Mouse (Mus musculus) hindbrain, embryonic 16.5 days (tissue): ENCODE results near the gene Tssk6. TPM values are rescaled to one million over a fixed set of nuclear protein-coding genes. Genes with fewer than 3 reads are reported as not detected.

ENCODE experiments used
- ATAC-seq: fragments of 200-750 bp; cut with Nextera tagmentation; 2 replicates; pipeline ENCODE4 v1.8.0; 2017; ENCODE audit warnings: moderate TSS enrichment, moderate library complexity
- H3K27ac ChIP-seq: fragments of 300-500 bp; sonication (generic); 2 replicates; pipeline ENCODE4 v1.5.1; 2014; ENCODE audit warnings: low read depth, mild to moderate bottlenecking, control low read depth, low read length, moderate library complexity
- H3K27me3 ChIP-seq: fragments of 300-500 bp; sonication (generic); replicated peaks from 2 replicates; pipeline ENCODE4 v1.6.1; 2014; ENCODE audit warnings: low read length; ENCODE audit not compliant: control insufficient read depth, insufficient read depth
- H3K36me3 ChIP-seq: fragments of 300-500 bp; sonication (generic); 2 replicates; pipeline ENCODE4 v1.6.1; 2014; ENCODE audit warnings: mild to moderate bottlenecking, low read length, moderate library complexity, mixed read lengths; ENCODE audit not compliant: control insufficient read depth, insufficient read depth
- H3K4me1 ChIP-seq: fragments of 300-500 bp; sonication (generic); 2 replicates; pipeline ENCODE4 v1.6.1; 2014; ENCODE audit warnings: low read depth, low read length; ENCODE audit not compliant: control insufficient read depth, insufficient read depth
- H3K4me2 ChIP-seq: fragments of 300-500 bp; sonication (generic); 2 replicates; pipeline ENCODE4 v1.6.1; 2014; ENCODE audit warnings: mild to moderate bottlenecking, low read length, control low read depth, moderate library complexity
- H3K4me3 ChIP-seq: fragments of 300-500 bp; sonication (generic); 2 replicates; pipeline ENCODE4 v1.5.1; 2014; ENCODE audit warnings: mild to moderate bottlenecking, low read length, control low read depth, moderate library complexity
- H3K9ac ChIP-seq: fragments of 300-500 bp; sonication (generic); 2 replicates; pipeline ENCODE4 v1.6.1; 2014; ENCODE audit warnings: low read depth, mild to moderate bottlenecking, control low read depth, low read length, moderate library complexity
- H3K9me3 ChIP-seq: fragments of 300-500 bp; sonication (generic); 2 replicates; pipeline ENCODE4 v1.6.1; 2014; ENCODE audit warnings: mild to moderate bottlenecking, low read length, moderate library complexity; ENCODE audit not compliant: control insufficient read depth
- WGBS: fragments of 180-500 bp; shearing (Covaris S2); extraction: QIAGEN DNeasy Blood & Tissue Kit; methylation state at CpG from one replicate; pipeline ENCODE4 v1.1.7; 2014; 5-methylcytosine and 5-hydroxymethylcytosine counted together
- polyA plus RNA-seq: library from polyadenylated mRNA; unstranded; fragments of >200 nt; fragmentation: Nextera tagmentation; extraction: Ambion mirVana; gene quantifications from 2 replicates; pipeline ENCODE4 v1.2.1, GENCODE M21; 2015

Tssk6 gene
- 3.5 and 3.7 TPM in 2 replicates for polyA plus RNA-seq

DNA sequence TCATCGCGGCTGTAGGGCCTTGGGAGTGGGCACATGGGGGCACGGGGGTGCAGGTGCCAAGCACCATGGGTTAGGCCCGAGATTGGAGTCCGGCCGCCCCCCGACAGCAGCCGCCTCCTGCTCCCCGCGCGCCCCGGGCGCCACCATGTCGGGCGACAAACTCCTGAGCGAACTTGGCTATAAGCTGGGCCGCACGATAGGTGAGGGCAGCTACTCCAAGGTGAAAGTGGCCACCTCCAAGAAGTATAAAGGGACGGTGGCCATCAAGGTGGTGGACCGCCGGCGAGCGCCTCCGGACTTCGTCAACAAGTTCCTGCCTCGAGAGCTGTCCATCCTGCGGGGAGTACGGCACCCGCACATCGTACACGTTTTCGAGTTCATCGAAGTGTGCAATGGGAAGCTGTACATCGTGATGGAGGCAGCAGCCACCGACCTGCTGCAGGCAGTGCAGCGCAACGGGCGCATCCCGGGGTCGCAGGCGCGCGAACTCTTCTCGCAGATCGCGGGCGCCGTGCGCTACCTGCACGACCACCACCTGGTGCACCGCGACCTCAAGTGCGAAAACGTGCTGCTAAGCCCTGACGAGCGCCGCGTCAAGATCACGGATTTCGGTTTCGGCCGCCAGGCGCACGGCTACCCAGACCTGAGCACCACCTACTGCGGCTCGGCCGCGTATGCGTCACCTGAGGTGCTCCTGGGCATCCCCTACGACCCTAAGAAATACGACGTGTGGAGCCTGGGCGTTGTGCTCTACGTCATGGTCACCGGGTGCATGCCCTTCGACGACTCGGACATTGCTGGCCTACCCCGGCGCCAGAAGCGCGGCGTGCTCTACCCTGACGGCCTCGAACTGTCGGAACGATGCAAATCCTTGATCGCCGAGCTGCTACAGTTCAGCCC lies at the start of gene Tssk6, which contains the start of the genes Ndufa13 and Yjefn3:
Gene Tssk6 (plus strand): TSS at position 22 of the 900 bp plus-strand sequence.
Gene Ndufa13 (minus strand): TSS at position 396 of the 900 bp plus-strand sequence.
Gene Yjefn3 (minus strand): TSS at position 550 of the 900 bp plus-strand sequence.
- H3K4me2 ChIP-seq: peak within 1 kb of the TSS; percentile 96
- H3K27me3 ChIP-seq: no peaks in the 10 kb centered on the region
- H3K4me1 ChIP-seq: peaks cover 43% of the 10 kb centered on the region
- peak within 1 kb of the TSS; percentile 62 for H3K4me3 ChIP-seq
- H3K36me3 ChIP-seq: no peaks in the 10 kb centered on the region
- no peaks in the 10 kb centered on the region for H3K9me3 ChIP-seq
- H3K9ac ChIP-seq: peak within 1 kb of the TSS; percentile 84
- peak within 1 kb of the TSS; percentile 89 for H3K27ac ChIP-seq
- ATAC-seq: peak; percentile 3
- 4% methylated on average over 84 of the region's 89 CpGs for WGBS

DNA sequence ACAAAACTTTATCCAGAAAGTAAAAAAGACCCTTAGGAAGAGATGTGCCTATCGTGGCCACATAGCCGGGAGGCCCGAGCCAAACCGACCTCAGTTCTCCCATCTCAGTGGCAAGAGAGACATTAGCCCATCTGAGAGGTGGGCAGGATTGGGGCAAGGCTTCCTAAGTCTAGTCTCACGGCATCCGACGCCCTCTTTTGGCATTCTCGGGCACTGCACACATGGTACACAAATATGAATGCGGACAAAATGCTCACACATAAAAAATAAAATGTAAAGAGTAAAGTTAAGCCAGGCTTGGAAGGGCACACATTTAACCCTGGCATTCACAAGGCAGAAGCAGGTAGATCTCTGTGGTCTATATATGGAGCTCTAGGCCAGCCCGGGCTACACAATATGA lies 48.1 kb upstream of the Tssk6 start:
- ATAC-seq: no peak
- 94% methylated on average over 10 of the region's 10 CpGs for WGBS
- Histone ChIP-seq H3K4me3 (no peak overlapping the region), H3K9ac (no peak overlapping the region), H3K27me3 (no peaks in the 10 kb centered on the region), H3K9me3 (no peaks in the 10 kb centered on the region), H3K4me1 (no peaks in the 10 kb centered on the region), H3K4me2 (no peak overlapping the region), H3K27ac (no peak overlapping the region), H3K36me3 (peaks cover under 1% of the 10 kb centered on the region; the same call in 1 of the 2 replicates)

DNA sequence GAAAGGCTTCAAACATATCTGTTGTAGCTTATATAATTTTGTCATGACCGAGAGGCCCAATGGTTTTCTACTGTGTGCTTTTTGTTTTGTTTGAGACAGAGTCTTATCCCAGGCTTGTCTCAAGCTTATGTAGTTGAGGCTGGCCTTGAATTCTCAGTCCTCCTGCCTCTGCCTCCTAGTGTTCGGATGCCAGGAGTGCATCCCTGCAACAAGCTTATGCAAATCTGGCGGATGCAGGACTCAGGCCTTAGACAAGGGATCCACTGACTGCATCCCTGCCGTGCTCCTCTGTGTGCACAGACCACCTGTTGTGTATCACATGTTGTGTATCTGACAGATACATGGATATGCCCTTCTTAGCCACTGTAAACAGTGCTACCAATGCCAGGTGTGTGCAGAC lies 41.2 kb upstream of the Tssk6 start:
- Histone ChIP-seq H3K4me1 (no peaks in the 10 kb centered on the region), H3K9ac (no peak overlapping the region), H3K4me2 (no peak overlapping the region), H3K27me3 (no peaks in the 10 kb centered on the region), H3K9me3 (no peaks in the 10 kb centered on the region), H3K4me3 (no peak overlapping the region), H3K27ac (no peak overlapping the region), H3K36me3 (peaks cover 6% of the 10 kb centered on the region)
- whole genome bisulfite sequencing: 60% methylated on average over 4 of the region's 4 CpGs
- no peak for ATAC-seq

DNA sequence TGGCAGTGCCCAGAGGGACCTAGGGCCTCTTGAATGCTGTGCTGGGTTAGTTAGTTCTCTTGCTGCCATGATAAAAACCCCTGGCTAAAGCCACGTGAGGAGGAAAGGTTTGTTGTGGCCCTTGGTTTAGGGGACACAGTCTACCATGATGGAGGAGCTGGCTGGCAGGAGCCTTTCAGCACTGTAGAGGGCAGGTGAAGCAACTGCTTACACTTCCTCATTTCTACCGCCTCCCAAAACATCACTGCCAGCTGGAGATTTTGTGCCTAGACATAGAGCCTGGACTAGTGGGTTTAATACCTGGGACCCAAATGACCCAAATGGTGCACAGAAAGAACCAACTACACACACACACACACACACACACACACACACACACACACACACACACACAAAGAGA lies 40.7 kb upstream of the Tssk6 start:
- Histone ChIP-seq H3K27me3 (no peaks in the 10 kb centered on the region), H3K27ac (no peak overlapping the region), H3K36me3 (peaks cover 6% of the 10 kb centered on the region), H3K4me2 (no peak overlapping the region), H3K9me3 (no peaks in the 10 kb centered on the region), H3K4me3 (no peak overlapping the region), H3K9ac (no peak overlapping the region), H3K4me1 (no peaks in the 10 kb centered on the region)
- 77% methylated on average over 2 of the region's 2 CpGs for WGBS
- ATAC-seq: no peak

DNA sequence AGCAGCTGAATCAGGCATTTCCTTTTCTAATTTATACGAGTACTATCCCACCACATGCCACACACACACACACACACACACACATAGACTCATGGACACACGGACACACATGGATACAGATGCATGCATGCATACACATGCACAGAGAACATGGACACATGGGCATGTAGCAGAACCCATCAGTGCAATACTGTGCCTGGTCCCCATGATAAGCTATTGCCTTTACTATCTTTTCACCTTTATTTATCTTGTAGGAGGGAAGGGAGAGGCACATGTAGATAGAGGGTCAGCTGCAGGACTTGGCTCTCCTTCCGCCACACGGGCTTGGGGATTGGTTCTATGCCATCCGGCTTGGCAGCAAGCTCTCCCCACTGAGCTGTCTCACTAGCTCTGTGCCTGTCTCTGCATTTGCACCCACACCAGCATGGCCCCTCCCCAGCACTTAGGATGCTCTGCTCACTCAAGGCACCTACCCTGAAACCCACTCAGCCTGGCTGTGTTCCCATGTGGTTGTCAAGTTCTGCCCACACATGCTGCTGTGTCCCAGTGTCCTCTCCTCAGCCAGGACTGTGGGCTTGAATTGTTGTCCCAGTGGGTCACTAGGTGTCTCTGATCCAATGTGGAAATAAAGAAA lies 38.5 kb upstream of the Tssk6 start:
- WGBS: 88% methylated on average over 5 of the region's 5 CpGs
- Histone ChIP-seq H3K27ac (no peak overlapping the region), H3K9ac (no peak overlapping the region)

DNA sequence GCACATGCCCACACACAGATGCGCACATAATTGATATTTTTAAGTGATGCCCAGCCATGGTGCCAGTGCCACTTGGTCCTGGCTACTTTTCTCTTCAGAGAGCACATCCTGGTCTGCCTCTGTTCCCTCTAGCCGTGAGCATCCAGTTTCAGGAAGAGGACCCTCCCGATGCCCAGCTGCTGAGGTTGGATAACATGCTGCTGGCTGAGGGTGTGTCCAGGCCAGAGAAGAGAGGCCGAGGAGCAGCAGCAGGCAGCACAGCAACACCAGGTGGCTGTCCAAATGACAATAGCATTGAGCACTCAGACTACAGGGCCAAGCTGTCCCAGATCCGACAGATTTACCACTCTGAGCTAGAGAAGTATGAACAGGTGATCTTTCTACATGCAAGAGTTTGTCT lies 37.8 kb upstream of the Tssk6 start:
- no peak overlapping the region for H3K9ac ChIP-seq
- H3K4me1 ChIP-seq: no peaks in the 10 kb centered on the region
- no peaks in the 10 kb centered on the region for H3K27me3 ChIP-seq
- peaks cover 4% of the 10 kb centered on the region for H3K36me3 ChIP-seq
- H3K4me2 ChIP-seq: no peak overlapping the region
- ATAC-seq: no peak
- H3K9me3 ChIP-seq: no peaks in the 10 kb centered on the region
- H3K27ac ChIP-seq: no peak overlapping the region
- no peak overlapping the region for H3K4me3 ChIP-seq
- 87% methylated on average over 5 of the region's 5 CpGs for WGBS

More for the DNA sequence above, 38.5 kb upstream of the Tssk6 start:
- Histone ChIP-seq H3K36me3 (peaks cover 6% of the 10 kb centered on the region), H3K27me3 (no peaks in the 10 kb centered on the region), H3K4me2 (no peak overlapping the region), H3K9me3 (no peaks in the 10 kb centered on the region), H3K4me3 (no peak overlapping the region), H3K4me1 (no peaks in the 10 kb centered on the region)
- no peak for ATAC-seq

DNA sequence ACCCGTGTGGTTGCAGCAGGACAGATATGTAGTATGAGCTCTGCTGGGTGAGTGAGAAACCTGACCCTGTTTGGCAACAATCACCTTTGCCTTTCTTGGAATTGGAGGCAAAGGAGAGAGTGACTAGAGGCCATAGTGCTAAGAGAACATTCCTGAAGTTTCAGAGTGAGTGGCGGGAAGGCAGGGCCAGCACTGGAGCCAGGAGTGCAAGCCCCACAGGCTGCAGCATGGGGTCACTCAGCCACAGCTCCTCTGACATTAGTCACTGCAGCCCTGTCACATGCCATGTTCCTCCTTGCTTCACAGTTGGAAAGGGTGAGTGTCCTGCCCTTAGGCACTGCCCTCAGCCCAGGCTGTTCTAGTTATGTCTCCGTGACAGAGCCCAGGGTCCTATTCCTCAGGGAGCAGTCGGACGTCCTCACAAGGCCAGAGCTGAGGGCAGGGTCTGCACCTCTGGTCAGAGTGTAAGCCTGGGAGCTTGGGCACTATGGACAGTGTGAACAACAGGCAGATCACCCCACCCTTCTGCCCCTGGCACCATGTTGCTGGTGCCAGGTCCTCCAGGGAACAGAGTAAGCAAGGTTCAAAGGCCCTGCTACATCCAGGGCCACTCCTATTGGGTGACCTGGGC lies 34.2 kb upstream of the Tssk6 start:
- no peaks in the 10 kb centered on the region for H3K9me3 ChIP-seq
- H3K4me1 ChIP-seq: no peaks in the 10 kb centered on the region
- whole genome bisulfite sequencing: 87% methylated on average over 5 of the region's 5 CpGs
- no peak overlapping the region for H3K9ac ChIP-seq
- H3K27ac ChIP-seq: no peak overlapping the region
- no peak overlapping the region for H3K4me2 ChIP-seq
- H3K27me3 ChIP-seq: no peaks in the 10 kb centered on the region
- H3K36me3 ChIP-seq: 0 out of 2 replicates have a peak, but pooled peaks cover 3% of the 10 kb centered on the region
- H3K4me3 ChIP-seq: no peak overlapping the region
- no peak for ATAC-seq

DNA sequence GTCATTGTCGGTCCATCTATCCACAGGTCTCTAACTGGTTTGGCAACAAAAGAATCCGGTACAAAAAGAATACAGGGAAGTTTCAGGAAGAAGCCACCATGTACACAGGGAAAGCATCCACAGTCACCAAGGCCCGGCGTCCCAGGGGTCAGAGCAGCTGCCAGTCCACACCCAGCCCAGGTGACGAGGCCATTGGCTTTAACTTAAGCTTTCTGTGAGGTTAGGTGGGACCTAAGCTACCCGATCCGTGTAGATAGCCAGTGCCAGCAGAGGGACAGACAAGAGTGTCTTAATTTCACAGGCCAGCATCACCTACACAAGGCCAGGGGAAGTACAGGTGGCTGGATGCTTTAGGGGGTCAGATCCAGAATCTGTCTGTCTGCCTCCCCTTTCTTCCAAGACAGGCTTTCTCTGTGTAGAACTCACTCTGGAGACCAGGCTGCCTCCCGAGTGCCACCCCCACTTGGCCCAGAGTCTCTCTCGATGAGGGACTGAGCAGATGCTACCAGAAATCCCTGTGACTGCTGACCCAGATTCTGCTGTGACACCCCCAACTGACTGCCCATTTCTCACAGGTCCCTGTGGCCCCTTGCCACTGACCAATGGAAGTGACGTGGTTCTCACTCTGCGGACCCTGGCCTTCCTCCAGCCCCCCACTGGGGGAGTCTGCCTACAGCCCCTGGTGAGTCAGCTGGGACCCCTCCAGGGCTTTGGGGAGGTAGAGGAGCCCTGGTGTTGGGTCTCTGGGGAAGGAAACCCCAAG lies 31.8 kb upstream of the Tssk6 start:
- H3K9ac ChIP-seq: no peak overlapping the region
- no peaks in the 10 kb centered on the region for H3K4me1 ChIP-seq
- no peak overlapping the region for H3K27ac ChIP-seq
- no peak overlapping the region for H3K4me3 ChIP-seq
- ATAC-seq: no peak
- H3K4me2 ChIP-seq: no peak overlapping the region
- 0 out of 2 replicates have a peak, but pooled peaks cover 3% of the 10 kb centered on the region for H3K36me3 ChIP-seq
- H3K9me3 ChIP-seq: no peaks in the 10 kb centered on the region
- WGBS: 86% methylated on average over 11 of the region's 11 CpGs
- H3K27me3 ChIP-seq: no peaks in the 10 kb centered on the region
